Mouse (Mus musculus): ENCODE results near the gene Mnx1.

- TF ChIP-seq CTCF (IDR thresholded peaks at IDR 0.05; ENCODE audit: low read depth, low read length): no peak
- TF ChIP-seq GATA1 (IDR thresholded peaks at IDR 0.05; ENCODE audit: borderline replicate concordance, low read length): no peak
- no peak for TF ChIP-seq POLR2AphosphoS5 (IDR thresholded peaks at IDR 0.05; ENCODE audit: insufficient replicate concordance, low read depth, low read length)
- TF ChIP-seq GATA2 (IDR thresholded peaks at IDR 0.05; ENCODE audit: borderline replicate concordance, low read depth, low read length): no peak
Observed at GRCm38 (mm10) chr5:29452352-29452751, 25.9 kb downstream of the Mnx1 start.

Measured in G1E (cell line).